Mouse (Mus musculus) forebrain, embryonic 16.5 days (tissue): ENCODE measurements around the gene Fam161a. TPM values are rescaled to one million over a fixed set of nuclear protein-coding genes. Genes with fewer than 3 reads are reported as not detected.
A peak's percentile ranks its signal among the peaks of the same experiment; 100 is the strongest.

Source experiments
- ATAC-seq: fragments of 200-750 bp; cut with Nextera tagmentation; 2 replicates; pipeline ENCODE4 v1.8.0; 2017; ENCODE audit warnings: mild to moderate bottlenecking, moderate library complexity
- H3K27ac ChIP-seq: fragments of 300-500 bp; sonication (generic); 2 replicates; pipeline ENCODE4 v1.5.1; 2014; ENCODE audit warnings: low read length, control low read depth
- H3K27me3 ChIP-seq: fragments of 300-500 bp; sonication (generic); replicated peaks from 2 replicates; pipeline ENCODE4 v1.6.1; 2014; ENCODE audit warnings: low read length; ENCODE audit not compliant: control insufficient read depth, insufficient read depth
- H3K36me3 ChIP-seq: fragments of 300-500 bp; sonication (generic); 2 replicates; pipeline ENCODE4 v1.6.1; 2014; ENCODE audit not compliant: control insufficient read depth, insufficient read depth
- H3K4me1 ChIP-seq: fragments of 300-500 bp; sonication (generic); replicated peaks from 2 replicates; pipeline ENCODE4 v1.6.1; 2014; ENCODE audit warnings: low read length; ENCODE audit not compliant: control insufficient read depth, insufficient read depth
- H3K4me2 ChIP-seq: fragments of 300-500 bp; sonication (generic); 2 replicates; pipeline ENCODE4 v1.6.1; 2014; ENCODE audit warnings: mild to moderate bottlenecking, low read length, control low read depth
- H3K4me3 ChIP-seq: fragments of 300-500 bp; sonication (generic); replicated peaks from 2 replicates; pipeline ENCODE4 v1.5.1; 2014; ENCODE audit warnings: mild to moderate bottlenecking, low read length, control low read depth
- H3K9ac ChIP-seq: fragments of 300-500 bp; sonication (generic); replicated peaks from 2 replicates; pipeline ENCODE4 v1.6.1; 2014; ENCODE audit warnings: low read depth, low read length, control low read depth
- H3K9me3 ChIP-seq: fragments of 300-500 bp; sonication (generic); 2 replicates; pipeline ENCODE4 v1.6.1; 2016; ENCODE audit warnings: low read length; ENCODE audit not compliant: control insufficient read depth
- WGBS: fragments of 180-500 bp; shearing (Covaris S2); extraction: QIAGEN DNeasy Blood & Tissue Kit; methylation state at CpG from one replicate; pipeline ENCODE4 v1.1.7; 2014; 5-methylcytosine and 5-hydroxymethylcytosine counted together
- polyA plus RNA-seq: library from polyadenylated mRNA; unstranded; fragments of >200 nt; fragmentation: Nextera tagmentation; extraction: Ambion mirVana; gene quantifications from 2 replicates; pipeline ENCODE4 v1.2.1, GENCODE M21; 2015

The Fam161a gene
- polyA plus RNA-seq = 3.6 and 3.9 TPM in 2 replicates

- Histone ChIP-seq H3K4me1 (peaks cover 7% of the 10 kb centered on the region; the same call in 1 of the 2 replicates), H3K9me3 (no peaks in the 10 kb centered on the region), H3K27me3 (no peaks in the 10 kb centered on the region), H3K4me3 (peak within 1 kb of the TSS; percentile 66), H3K4me2 (peak within 1 kb of the TSS; percentile 68), H3K36me3 (peaks cover 11% of the 10 kb centered on the region), H3K27ac (peak within 1 kb of the TSS; percentile 86), H3K9ac (peak within 1 kb of the TSS; percentile 82)
- peak; percentile 94 for ATAC-seq
- WGBS = under 1% methylated on average over 22 of the region's 22 CpGs
These were observed at the start of gene Fam161a for GRCm38 (mm10) chr11:23007481-23008180. TSS of gene Fam161a (plus strand) at chr11:23007531.

GRCm38 (mm10) chr11:22957791-22958374, 49.4 kb upstream of the Fam161a start:
- H3K27ac ChIP-seq = no peak overlapping the region
- whole genome bisulfite sequencing = 89% methylated on average over 4 of the region's 4 CpGs
- no peak overlapping the region for H3K4me2 ChIP-seq
- no peaks in the 10 kb centered on the region for H3K27me3 ChIP-seq
- ATAC-seq = no peak
- no peak overlapping the region for H3K4me3 ChIP-seq
- no peak overlapping the region for H3K9ac ChIP-seq
- H3K36me3 ChIP-seq = no peaks in the 10 kb centered on the region; the same call in 1 of the 2 replicates
- no peaks in the 10 kb centered on the region for H3K9me3 ChIP-seq
- no peaks in the 10 kb centered on the region for H3K4me1 ChIP-seq

DNA sequence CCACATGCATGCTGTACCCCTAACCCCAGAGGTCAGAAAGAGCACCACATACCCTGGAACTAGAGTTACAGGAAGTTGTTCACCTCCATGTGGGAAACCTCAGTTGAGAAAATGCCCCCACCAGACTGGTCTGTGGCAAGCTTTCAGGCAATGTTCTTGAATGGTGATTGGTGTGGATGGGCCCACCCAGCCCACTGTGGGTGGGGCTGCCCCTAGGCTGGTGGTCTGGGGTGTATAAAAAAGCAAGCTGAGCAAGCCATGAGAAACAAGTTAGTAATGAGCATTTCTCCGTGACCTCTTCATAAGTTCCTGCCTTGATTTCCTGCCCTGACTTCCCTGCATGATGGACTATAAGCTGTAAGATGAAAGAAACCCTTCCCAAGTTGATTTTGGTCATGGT, 45.2 kb upstream of the Fam161a start:
- WGBS = 93% methylated on average over 1 of the region's 1 CpGs
- no peaks in the 10 kb centered on the region for H3K9me3 ChIP-seq
- ATAC-seq = no peak
- no peak overlapping the region for H3K4me3 ChIP-seq
- no peaks in the 10 kb centered on the region for H3K4me1 ChIP-seq
- H3K27me3 ChIP-seq = no peaks in the 10 kb centered on the region
- H3K27ac ChIP-seq = no peak overlapping the region
- H3K9ac ChIP-seq = no peak overlapping the region
- no peak overlapping the region for H3K4me2 ChIP-seq
- 0 out of 2 replicates have a peak, but pooled peaks cover 2% of the 10 kb centered on the region for H3K36me3 ChIP-seq

DNA sequence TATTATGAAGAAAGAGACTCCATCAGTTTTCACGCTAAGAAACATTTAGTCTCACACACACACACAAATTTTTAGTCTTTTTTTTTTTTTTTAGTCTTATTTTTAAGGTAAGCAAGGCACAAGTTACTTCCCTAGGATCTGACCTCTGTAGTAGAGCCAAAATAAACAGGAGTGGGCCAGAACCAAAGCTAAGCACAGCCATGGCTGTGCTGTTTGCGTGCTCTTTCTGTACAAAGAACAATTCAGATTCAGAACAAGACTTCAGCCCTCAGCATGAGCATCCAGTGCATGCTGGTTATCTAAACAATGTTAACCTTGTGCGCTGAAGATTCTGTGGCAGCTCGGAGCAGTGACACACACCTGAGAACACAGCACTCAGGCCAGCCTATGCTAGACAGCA, 42.9 kb upstream of the Fam161a start:
- WGBS = 79% methylated on average over 4 of the region's 4 CpGs
- Histone ChIP-seq H3K36me3 (0 out of 2 replicates have a peak, but pooled peaks cover 2% of the 10 kb centered on the region), H3K9ac (no peak overlapping the region), H3K27me3 (no peaks in the 10 kb centered on the region), H3K4me3 (no peak overlapping the region), H3K27ac (no peak overlapping the region), H3K4me2 (no peak overlapping the region), H3K9me3 (peaks cover 3% of the 10 kb centered on the region; the same call in 1 of the 2 replicates), H3K4me1 (no peaks in the 10 kb centered on the region)
- ATAC-seq = no peak

DNA sequence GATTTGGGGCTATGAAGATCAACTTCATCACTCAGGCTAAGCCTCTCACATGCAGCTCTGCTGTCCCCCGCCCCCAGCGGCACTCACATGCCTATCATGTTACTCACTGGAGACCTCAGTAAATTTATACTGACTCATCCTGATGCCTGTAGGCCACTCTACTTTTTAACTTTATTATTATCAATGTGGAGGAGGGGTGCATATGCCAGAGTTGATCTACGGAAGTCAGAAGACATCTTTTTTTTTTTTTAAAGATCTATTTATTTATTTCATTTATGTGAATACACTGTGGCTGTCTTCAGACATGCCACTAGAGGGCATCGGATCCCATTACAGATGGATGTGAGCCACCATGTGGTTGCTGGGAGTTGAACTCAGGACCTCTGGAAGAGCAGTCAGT, 41.8 kb upstream of the Fam161a start:
- no peak for ATAC-seq
- H3K27ac ChIP-seq = no peak overlapping the region
- no peak overlapping the region for H3K4me2 ChIP-seq
- no peaks in the 10 kb centered on the region for H3K4me1 ChIP-seq
- H3K4me3 ChIP-seq = no peak overlapping the region
- peaks cover 3% of the 10 kb centered on the region; the same call in 1 of the 2 replicates for H3K9me3 ChIP-seq
- H3K27me3 ChIP-seq = no peaks in the 10 kb centered on the region
- 0 out of 2 replicates have a peak, but pooled peaks cover 2% of the 10 kb centered on the region for H3K36me3 ChIP-seq
- 83% methylated on average over 4 of the region's 4 CpGs for WGBS
- H3K9ac ChIP-seq = no peak overlapping the region

GRCm38 (mm10) chr11:22969486-22969885, 37.8 kb upstream of the Fam161a start:
- WGBS = 61% methylated on average over 6 of the region's 6 CpGs
- 0 out of 2 replicates have a peak, but pooled peaks cover 5% of the 10 kb centered on the region for H3K36me3 ChIP-seq
- H3K9me3 ChIP-seq = peaks cover 18% of the 10 kb centered on the region
- H3K4me1 ChIP-seq = peaks cover 6% of the 10 kb centered on the region
- H3K27ac ChIP-seq = no peak overlapping the region
- no peak overlapping the region for H3K4me2 ChIP-seq
- no peak for ATAC-seq
- H3K27me3 ChIP-seq = no peaks in the 10 kb centered on the region
- H3K4me3 ChIP-seq = no peak overlapping the region
- H3K9ac ChIP-seq = no peak overlapping the region

- Histone ChIP-seq H3K9me3 (peaks cover 18% of the 10 kb centered on the region), H3K36me3 (0 out of 2 replicates have a peak, but pooled peaks cover 5% of the 10 kb centered on the region), H3K4me2 (no peak overlapping the region), H3K9ac (no peak overlapping the region), H3K4me3 (no peak overlapping the region), H3K4me1 (peaks cover 9% of the 10 kb centered on the region), H3K27me3 (no peaks in the 10 kb centered on the region), H3K27ac (no peak overlapping the region)
- 97% methylated on average over 1 of the region's 1 CpGs for WGBS
- ATAC-seq = no peak
These were observed 36.8 kb upstream of the Fam161a start for GRCm38 (mm10) chr11:22970546-22970945.

DNA sequence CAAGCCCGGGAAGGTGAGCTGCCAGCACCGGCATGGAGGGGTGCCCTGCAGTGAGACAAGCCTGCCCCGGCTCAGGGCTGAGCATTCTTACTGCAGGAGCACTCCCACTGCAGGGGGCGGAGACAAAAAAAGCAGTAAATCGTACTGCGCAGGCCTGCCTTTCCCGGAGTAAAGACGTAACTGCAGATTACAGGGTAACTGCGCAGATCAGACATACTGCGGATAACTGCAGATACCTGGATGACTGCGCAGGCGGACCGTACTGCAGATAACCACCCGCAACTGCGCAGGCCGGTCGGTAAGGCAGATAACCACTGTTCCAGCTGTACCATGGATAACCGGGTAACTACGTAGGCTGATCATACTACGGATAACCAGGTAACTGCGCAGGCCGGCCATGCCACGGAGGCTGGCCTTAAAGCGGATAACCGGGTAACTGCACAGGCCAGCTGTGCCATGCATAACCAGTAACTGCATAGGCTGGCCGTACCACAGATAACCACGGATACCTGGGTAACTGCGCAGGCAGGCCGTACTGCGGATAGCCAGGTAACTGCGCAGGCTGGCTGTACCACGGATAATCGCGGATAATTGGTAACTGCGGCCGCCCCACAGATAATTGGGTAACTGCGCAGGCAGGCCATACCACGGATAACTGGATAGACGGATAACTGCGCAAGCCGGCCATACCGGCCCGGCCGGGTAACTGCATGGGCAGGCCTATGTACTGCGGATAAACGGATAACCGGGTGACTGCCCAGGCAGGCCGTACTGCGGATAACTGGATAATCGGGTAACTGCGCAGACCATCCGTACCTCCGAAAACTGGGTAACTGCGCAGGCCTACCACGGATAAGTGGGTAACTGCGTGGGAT, 35.3 kb upstream of the Fam161a start, which contains the start of gene Zrsr1:
Gene Zrsr1 (plus strand): TSS at position 171 of the 875 bp plus-strand sequence.
- Histone ChIP-seq H3K4me3 (peak within 1 kb of the TSS; percentile 63), H3K36me3 (0 out of 2 replicates have a peak, but pooled peaks cover 3% of the 10 kb centered on the region), H3K9me3 (peaks cover 18% of the 10 kb centered on the region), H3K27me3 (no peaks in the 10 kb centered on the region), H3K4me2 (peak within 1 kb of the TSS; percentile 74), H3K9ac (peak within 1 kb of the TSS; percentile 54), H3K27ac (peak within 1 kb of the TSS; percentile 65), H3K4me1 (peaks cover 20% of the 10 kb centered on the region)
- WGBS = 43% methylated on average over 56 of the region's 56 CpGs
- ATAC-seq = peak; percentile 90
